Mouse (Mus musculus) gastrocnemius, adult 8-10 months (tissue): ENCODE measurements at regions not wholly inside any gene's neighbourhood (a gene's known extent, or its start where the extent isn't known, plus 50 kb on each side); places are given as distances from the start of the nearest gene placed in this dataset.

ENCODE experiments used
- DNase-seq, 2 experiments: peaks; one replicate each; pipeline ENCODE4 v3.0.0; 2022; ENCODE audit warnings: low spot score in 2 of 2

DNA sequence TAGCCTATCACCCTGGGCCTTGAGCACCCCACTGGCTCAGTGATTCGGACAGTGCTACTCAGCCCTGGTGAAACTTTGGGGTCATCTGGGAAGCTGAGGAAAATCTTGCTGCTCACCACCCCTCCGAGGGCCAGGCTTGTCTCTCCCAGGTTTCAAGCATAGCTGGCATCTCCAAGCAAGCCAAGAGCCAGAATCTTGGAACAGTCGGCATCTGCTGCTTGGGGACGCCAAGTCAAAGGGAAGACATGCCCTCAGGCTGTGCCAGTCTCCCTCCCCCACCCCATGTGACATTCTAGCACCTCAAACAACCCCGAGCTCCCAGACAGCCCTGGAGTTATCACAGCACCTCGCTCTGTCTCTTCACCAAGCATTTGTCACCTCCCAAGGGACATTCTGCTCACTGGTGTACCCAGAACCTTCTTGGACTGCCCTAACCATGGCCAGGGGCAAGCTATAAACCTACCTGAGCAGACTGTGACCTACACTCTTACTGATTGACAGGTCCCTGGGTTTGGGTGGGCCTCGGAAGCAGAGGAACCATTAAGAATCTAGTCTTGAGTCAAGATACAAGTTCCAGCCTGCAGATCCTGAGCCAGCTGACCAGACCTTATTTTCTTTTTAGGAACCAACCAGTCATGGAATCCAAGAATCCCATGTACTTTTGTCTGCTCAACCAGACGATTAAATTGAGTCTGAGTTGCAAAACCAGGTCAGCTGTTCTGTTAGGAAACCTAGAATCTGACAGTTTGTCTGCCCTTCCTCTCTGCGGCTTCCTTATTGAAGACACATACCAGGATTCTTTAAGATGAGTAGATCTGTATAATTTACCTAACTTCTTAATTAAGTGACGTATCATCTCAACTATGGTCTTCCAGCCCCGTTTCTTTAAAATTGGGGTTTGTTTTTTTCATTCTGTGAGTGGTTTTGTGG is 83.0 kb upstream of the Otos start:
- no peak for DNase-seq

DNA sequence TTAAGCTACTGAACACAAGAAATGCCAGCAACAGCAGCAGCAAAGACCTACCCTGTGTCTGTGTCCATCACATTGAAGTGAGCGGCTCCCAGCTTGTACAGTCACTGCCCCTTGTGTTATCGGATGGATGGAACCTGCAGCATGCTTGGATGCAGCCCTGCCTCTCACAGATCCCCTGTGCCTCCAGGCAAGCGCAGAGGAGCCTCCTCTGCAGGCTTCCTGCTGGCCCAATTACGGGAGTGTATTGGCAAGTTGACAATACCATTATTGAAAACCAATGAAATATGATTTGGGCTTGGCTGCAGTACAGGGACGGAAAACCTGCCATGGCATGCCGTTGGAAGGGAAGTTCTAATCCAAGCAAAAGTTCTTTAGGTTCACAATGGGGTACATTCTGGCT is 81.9 kb upstream of the Otos start:
- DNase-seq: no peak

- no peak for DNase-seq
These were observed 79.3 kb upstream of the Otos start for GRCm38 (mm10) chr1:92727961-92728360.

GRCm38 (mm10) chr1:92727371-92727770 is 78.7 kb upstream of the Otos start:
- no peak for DNase-seq

GRCm38 (mm10) chr1:92726341-92726740 is 77.7 kb upstream of the Otos start:
- DNase-seq: no peak

DNA sequence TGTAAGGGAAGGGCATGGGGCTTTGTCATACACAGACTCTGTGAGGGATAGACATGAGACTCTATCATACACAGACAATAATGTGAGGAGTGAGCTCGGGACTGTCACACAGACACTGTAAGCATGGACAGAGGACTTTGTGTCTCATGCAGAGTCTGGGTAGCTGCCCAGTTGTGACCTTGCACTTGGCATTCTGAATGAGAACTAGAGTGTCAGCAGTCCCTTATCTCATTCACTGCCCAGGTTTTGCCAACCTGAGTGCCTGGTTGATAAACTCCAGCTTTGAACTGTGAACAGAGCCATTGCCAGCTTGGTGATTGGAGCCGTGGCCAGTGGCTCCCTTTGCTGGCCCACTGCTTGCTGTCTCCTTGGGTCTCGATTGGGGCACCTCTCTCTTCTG is 75.5 kb upstream of the Otos start:
- no peak for DNase-seq

DNA sequence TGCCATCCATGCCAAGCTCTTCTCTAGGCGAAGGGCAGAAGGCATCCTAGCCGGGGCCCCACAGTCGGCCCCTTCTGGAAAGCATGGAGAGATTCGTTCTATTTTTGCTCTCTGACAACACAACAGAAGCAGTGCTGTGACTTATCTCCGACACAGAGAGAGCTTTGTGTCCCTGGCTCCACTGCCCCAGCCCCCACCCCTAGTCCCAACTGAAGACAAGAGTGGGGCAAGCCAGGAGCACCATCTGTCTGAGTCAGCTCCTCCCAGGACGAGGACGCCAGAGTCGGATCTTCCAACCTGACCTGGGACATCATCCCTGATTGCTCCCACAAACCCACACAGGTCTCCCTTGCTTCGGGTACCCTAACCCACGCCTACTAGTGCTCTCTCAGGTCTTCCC is 71.9 kb upstream of the Otos start:
- no peak for DNase-seq

GRCm38 (mm10) chr1:92719864-92720263 is 71.2 kb upstream of the Otos start:
- no peak for DNase-seq

- no peak for DNase-seq
These were observed 69.5 kb upstream of the Otos start for GRCm38 (mm10) chr1:92718108-92718507.

DNA sequence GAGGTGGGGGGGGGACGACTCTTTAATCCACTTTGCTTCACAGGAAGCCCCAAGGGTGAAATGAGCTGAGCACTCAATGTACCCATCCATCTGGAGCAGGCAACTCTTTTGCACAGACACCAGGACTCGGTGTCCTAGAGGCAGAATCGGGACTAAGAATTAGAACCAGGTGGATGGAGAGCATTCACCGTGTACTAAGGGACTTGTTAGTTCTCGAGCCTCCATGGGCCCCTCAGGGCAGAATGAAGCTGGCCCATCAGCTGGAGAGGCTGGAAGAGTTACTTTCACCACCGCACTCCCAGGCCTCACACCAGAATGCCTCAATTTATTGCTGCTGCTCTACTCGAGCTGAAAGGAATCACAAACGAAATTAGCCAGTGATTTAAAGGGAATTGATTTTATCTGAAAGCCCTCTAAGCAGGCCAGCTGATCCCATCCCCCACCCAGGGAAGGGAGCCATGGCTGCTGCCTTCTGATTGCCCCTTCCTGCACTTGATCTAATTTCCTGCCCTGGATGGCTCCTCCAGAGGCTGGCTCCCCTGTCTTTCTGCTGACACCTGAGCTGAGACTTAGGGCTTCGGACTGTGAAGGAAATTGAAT is 66.2 kb upstream of the Otos start:
- no peak for DNase-seq

DNA sequence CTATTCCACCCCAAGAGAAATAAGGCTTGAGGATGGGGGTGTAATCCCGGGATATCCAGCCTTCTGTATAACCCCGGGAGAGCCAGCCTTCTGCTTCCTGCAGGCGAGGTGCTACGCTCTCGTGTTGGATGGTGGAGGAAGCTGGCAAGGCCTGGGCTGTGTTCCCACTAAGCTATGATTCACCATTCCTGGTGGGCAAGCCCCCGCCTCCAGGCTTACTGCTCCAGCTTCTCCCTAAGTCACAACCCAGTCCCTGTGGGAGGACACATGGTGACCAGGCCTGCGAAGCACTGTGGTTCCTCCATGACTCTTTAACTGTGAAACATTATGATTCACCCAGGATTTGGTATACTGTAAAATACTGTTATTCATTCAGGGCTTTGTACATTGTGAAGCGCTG is 63.7 kb upstream of the Otos start:
- DNase-seq: no peak

DNA sequence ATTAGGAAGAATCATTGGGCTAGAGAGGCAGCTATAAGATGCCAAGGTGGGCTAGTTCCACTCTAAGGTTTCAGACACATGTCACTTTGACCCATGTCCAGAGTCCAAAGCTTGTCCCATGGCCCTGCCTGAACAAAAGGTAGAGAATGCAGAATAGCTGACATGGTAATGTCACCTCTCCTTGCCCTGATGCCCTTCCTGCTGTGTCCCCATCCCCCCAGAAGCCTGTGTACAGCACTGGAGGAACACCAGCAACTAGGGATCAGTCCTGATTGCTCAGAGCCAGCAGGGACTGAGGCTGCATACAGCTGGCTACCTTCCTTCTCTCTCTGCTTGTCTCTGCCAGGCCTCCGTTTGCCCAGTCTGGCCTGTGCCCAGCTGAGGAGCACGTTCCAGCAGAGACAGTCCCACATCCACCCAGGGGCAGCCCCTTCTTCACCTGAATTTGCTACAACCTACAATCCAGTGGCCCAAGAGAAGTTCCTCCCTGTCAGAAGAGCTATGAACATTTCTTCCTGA is 61.7 kb upstream of the Otos start:
- peak in 1 of 2 experiments; percentile 29 for DNase-seq

DNA sequence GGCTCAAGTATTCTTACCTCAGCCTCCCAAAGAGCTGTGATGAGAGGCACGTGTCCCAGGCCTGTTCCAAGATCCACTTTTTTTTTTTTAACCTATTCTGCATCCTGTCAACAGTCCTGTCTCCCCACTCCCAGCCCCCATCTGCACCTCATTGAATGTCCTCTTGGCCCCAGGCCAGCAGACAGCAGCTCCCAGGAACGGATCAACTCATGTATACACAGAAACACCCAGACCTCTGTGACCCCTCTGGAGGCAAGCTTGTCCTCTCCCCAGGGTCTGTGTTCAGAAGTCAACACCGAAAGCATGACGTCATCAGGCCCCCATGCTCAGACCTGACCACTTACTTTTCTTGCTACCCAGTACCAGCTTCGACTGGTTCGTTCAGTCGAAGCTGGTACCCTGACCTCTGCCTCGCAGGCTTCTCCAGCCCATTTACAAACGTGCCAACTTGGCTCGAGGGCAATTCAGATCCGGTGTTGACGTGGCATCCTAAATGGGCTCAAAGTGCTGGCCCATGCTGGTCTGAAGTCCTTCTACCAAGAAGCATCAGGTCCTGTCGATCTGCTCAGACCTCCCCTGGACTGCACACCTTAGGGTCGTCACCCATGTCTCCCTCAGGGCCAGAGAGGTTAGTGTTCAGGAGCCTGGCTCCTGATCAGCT is 60.7 kb upstream of the Otos start:
- no peak for DNase-seq

DNA sequence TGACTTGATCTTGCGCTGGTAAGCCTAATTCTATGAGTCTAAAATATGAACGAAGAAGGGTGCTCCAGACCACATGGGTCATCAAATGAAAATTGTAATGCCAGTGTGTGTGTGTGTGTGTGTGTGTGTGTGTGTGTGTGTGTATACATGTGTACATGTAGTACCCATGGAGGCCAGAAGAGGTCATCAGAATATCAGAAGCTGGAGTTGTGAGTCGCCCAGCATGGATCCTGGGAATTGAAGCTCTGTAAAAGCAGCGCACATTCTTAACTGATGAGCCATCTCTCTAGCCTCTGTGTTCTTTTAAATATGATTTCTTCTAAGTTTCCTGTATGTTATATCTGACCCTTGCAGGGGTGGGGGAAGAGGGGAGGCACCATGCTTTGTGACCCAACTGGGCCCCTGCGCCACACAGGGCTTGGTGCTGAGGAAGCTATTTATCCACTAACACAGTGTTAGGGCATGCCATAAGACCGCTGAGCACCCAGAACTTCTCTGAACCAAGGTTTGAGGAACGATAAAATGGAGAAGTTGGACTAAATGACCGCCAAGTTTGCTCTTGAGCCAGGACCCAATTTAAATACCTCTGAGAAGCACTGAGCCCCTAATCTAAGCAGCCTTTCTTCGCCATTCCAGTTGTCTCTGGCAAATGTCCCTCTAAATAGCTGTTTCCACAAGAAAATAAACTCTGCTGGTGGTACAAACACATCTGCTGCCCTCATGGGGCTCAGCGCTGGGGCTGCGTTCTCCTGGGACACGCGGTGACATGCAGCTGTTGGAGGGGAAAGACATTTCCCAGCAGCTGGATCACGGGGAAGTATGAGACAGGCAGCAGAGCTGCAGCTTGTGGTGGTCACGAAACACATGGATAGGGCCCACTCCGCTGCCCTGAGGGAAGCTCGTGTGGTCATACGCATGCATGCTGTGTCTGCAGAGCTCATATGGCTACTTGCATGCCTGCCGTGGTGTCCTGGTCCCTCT is 59.6 kb upstream of the Otos start:
- no peak for DNase-seq

DNA sequence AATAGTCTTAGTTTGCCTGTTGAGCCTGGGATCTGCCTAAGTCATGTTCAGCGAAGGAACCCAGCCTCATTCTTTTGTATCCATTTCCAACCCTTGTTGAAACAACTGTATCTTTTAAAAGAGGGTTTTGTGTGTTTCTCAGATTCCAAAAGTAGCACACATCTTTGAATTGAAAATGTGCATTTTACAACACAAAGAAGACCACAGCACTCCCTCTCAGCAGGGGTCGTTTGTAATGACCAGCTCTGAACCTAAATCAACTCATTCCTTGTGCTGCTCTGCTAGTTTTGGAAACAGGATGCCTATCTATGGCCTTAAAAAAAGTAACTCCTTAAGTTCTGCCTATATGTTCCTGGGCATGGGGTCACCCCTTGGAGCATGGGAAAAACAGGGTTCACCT is 58.8 kb upstream of the Otos start:
- no peak for DNase-seq

- peak; percentile 69 to 84 for DNase-seq
These were observed 55.3 kb upstream of the Otos start for GRCm38 (mm10) chr1:92703903-92704302.

- DNase-seq: no peak
These were observed 54.6 kb upstream of the Otos start for GRCm38 (mm10) chr1:92703270-92703669.

- DNase-seq: no peak
These were observed 51.5 kb upstream of the Otos start for GRCm38 (mm10) chr1:92700107-92700506.

DNA sequence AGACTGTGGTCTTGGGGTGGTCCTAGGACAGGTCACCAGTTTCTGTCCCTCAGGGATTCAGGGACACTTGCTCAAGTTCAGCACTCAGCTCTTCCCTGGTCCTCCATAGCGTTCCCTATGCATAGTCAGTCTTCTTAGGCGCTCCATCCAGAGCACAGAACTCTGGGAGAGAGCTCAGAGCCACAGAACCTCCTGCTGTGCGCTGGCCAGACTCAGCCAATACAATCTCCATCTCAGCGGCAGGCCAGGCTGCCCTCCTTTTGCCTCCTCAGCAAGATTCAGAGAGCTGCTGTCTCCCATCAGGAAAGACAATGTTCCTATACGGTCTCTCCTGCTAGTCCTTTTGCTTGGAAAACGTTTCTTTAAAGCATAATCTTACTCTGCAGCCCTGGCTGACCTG is 51.1 kb upstream of the Otos start:
- DNase-seq: no peak

GRCm38 (mm10) chr1:92699048-92699447 is 50.4 kb upstream of the Otos start:
- DNase-seq: peak; percentile 65 to 72

- DNase-seq: no peak
These were observed 49.9 kb upstream of the Otos start for GRCm38 (mm10) chr1:92698541-92698940.
